Mouse (Mus musculus) cerebellum, postnatal 36 days (tissue): ENCODE measurements at regions not wholly inside any gene's neighbourhood (a gene's known extent, or its start where the extent isn't known, plus 50 kb on each side); places are given as distances from the start of the nearest gene placed in this dataset.

ENCODE experiments used
- DNase-seq, 2 experiments: peaks; one replicate each; pipeline ENCODE4 v3.0.0; 2021 to 2022; ENCODE audit warnings: mixed read lengths in 2 of 2

DNA sequence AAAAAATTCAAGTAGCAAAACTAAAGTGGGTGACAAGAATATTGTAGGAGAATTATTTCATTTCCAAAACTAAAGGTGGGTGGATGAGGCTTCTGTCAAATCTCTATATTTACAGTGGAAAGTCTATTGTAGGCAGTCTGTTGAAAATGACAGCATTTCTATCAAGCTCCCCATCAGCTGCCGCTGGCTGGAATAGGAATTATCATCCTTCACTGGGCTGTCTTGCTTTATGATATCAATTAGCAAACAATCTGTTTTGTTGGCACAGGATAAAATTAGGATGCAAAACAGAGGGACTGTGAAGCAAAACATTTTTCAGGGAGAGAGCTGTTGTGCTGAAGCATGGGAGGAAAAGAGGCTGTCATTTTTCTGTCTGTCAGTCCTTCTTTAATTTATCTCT, 1249.0 kb downstream of the Hace1 start:
- peak; percentile 2 to 3 for DNase-seq

- DNase-seq, result no peak
Observed at GRCm38 (mm10) chr10:46827109-46827812, 1249.6 kb downstream of the Hace1 start.

DNA sequence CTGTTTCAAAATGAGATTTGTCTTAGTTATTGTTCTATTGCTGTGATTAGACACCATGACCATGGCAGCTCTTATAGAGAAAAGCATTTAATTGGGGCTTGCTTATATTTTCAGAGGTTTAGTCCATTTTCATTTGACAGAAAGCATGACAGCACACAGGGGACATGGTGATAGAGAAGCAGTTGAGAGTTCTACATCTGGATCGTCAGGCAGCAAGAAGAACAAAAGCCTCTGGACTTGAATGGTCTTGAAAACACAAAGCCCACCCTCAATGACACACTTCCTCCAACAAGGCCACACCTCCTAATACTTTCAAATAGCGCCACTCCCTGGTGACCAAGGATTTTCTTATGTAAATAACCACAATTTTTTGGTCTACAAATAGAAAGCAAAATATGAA, 1250.5 kb downstream of the Hace1 start:
- no peak for DNase-seq

DNA sequence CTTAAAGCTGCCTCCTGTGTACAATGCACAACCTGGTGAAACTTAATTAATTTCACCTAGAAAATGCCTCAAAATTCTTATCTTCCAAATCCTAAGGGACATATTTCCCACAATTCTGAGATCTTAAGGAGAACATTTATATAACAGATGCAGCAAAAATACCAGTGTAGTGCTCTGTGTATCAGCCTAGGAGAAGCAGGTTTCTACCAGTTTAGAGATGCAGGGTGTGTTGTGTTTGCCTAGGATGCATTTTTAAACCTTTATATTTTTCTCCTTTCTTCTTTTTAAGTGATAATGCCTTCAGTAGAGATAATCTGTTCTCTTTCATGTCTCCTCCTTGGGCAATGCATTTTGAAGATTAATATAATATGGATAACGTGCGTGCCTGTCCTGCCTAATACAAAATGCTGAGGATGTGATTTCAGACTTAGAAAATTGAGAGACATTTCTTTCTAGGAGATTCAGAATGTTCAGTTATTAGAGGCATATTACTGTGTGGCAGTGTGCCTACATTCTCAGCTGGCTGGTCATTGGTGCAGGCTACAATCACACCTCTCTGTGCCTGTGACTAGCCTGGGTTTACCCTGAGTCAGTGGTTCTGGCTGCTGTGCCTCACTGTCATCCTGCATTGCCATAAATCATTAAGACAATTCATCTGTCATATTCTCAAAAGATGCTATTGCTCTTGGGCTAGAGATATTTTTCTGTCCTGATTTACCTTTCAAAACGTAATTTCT, 1268.1 kb downstream of the Hace1 start:
- DNase-seq, result no peak
